In genomic region chr15:94254861-94255516, GRCm38 (mm10) we compare ENCODE assay signal across 9 mouse cellular contexts.
DNase-seq lines count a peak whose midpoint lies in the region; ATAC-seq and TF ChIP-seq lines count a peak whose summit lies in the region.
"Had no signal": no experiment of that assay in that cellular context is flagged by ENCODE, and none has a peak within 500 bp of the region (broad histone marks: within the 10 kb centered on the region; RNA-seq: fewer than 3 reads in every experiment).

No protein-coding gene starts in this region.

- H3K9me3 ChIP-seq in kidney, postnatal 0 days (replicated peaks; ENCODE audit: low read length), result no peaks in the 10 kb centered on the region
- no peaks in the 10 kb centered on the region for H3K9me3 ChIP-seq in kidney, embryonic 15.5 days (replicated peaks)

- H3K27me3 ChIP-seq in kidney, postnatal 0 days (ENCODE audit: insufficient read depth, low read length), result no peaks in the 10 kb centered on the region
- H3K27me3 ChIP-seq in kidney, embryonic 15.5 days, result no peaks in the 10 kb centered on the region

- no peak overlapping the region for H3K27ac ChIP-seq in kidney, postnatal 0 days
- H3K27ac ChIP-seq in kidney, embryonic 15.5 days, result no peak overlapping the region

- no peak overlapping the region for H3K9ac ChIP-seq in kidney, postnatal 0 days (ENCODE audit: low read depth, low read length)
- H3K9ac ChIP-seq in kidney, embryonic 15.5 days, result no peak overlapping the region

- no peaks in the 10 kb centered on the region for H3K4me1 ChIP-seq in kidney, postnatal 0 days (replicated peaks; ENCODE audit: insufficient read depth, low read length)
- H3K4me1 ChIP-seq in kidney, embryonic 15.5 days, result no peaks in the 10 kb centered on the region

- no peak overlapping the region for H3K4me3 ChIP-seq in kidney, postnatal 0 days (replicated peaks; ENCODE audit: low read depth, low read length)
- no peak overlapping the region for H3K4me3 ChIP-seq in kidney, embryonic 15.5 days (replicated peaks)

- peak; percentile 56 for TF ChIP-seq CTCF in kidney, postnatal 0 days (IDR thresholded peaks at IDR 0.05; ENCODE audit: low read depth)

- H3K4me2 ChIP-seq in kidney, postnatal 0 days (ENCODE audit: low read length), result no peak overlapping the region
- no peak overlapping the region for H3K4me2 ChIP-seq in kidney, embryonic 15.5 days

- ATAC-seq in kidney, postnatal 0 days (replicated peaks; ENCODE audit: low FRiP score, low read depth), result no peak
- no peak; the same call in 1 of the 2 replicates for ATAC-seq in kidney, embryonic 15.5 days (replicated peaks; ENCODE audit: low FRiP score)
- ATAC-seq in CD4-positive, CD25-positive, alpha-beta regulatory T cell, adult 4 months, result peak; percentile 94
- ATAC-seq: intestine, embryonic 16.5 days had no signal

- WGBS in kidney, postnatal 0 days, result 73% methylated on average over 3 of the region's 3 CpGs
- 82% methylated on average over 3 of the region's 3 CpGs for WGBS in kidney, embryonic 15.5 days

- DNase-seq in adrenal gland, postnatal 10 days, result peak; percentile 27
- DNase-seq in adrenal gland, adult 18-20 months (ENCODE audit: low spot score in 2 of 2), result no peak
- peak; percentile 54 for DNase-seq in kidney, postnatal 0 days (ENCODE audit: low spot score)
- peak; percentile 10 to 20 for DNase-seq in layer of hippocampus, postnatal 10 days (ENCODE audit: low spot score in 2 of 2)
- no peak for DNase-seq in testis, postnatal 10 days (ENCODE audit: low spot score)
- DNase-seq in ovary, postnatal 10 days (ENCODE audit: low spot score), result no peak

- no peaks in the 10 kb centered on the region for H3K36me3 ChIP-seq in kidney, postnatal 0 days (ENCODE audit: insufficient read depth, low read length)
- H3K36me3 ChIP-seq in kidney, embryonic 15.5 days, result no peaks in the 10 kb centered on the region

Comparison
In these comparisons a context has a peak if more than half of its experiments do, and no peak if none do; other contexts are left out.
1. DNase-seq: peak in adrenal gland, postnatal 10 days (single experiment), kidney, postnatal 0 days (single experiment) and layer of hippocampus, postnatal 10 days (2 of 2); none in adrenal gland, adult 18-20 months (0 of 2), testis, postnatal 10 days (single experiment) and ovary, postnatal 10 days (single experiment).